10 mouse cellular contexts compared by ENCODE assay signal in genomic region chr2:152765045-152765674, GRCm38 (mm10). TPM values are rescaled to one million over a fixed set of nuclear protein-coding genes. Genes with fewer than 3 reads are reported as not detected.
DNase-seq lines count a peak whose midpoint lies in the region; ATAC-seq lines count a peak whose summit lies in the region.
"Had no signal": no experiment of that assay in that cellular context is flagged by ENCODE, and none has a peak within 500 bp of the region (broad histone marks: within the 10 kb centered on the region; RNA-seq: fewer than 3 reads in every experiment).

No protein-coding gene starts in this region.

- peak overlapping the region; percentile 16 for H3K9ac ChIP-seq in heart, embryonic 14.5 days (ENCODE audit: low read length)
- no peak overlapping the region for H3K9ac ChIP-seq in forebrain, embryonic 15.5 days (replicated peaks)
- no peak overlapping the region for H3K9ac ChIP-seq in limb, embryonic 13.5 days
- no peak overlapping the region for H3K9ac ChIP-seq in midbrain, embryonic 16.5 days (ENCODE audit: low read depth, low read length)
- H3K9ac ChIP-seq: embryonic facial prominence, embryonic 15.5 days had no signal

- no peak for ATAC-seq in heart, embryonic 14.5 days (ENCODE audit: insufficient number of reproducible peaks, insufficient read depth, low FRiP score, low read depth)
- ATAC-seq in forebrain, embryonic 15.5 days (replicated peaks) = no peak
- ATAC-seq in limb, embryonic 13.5 days (ENCODE audit: low FRiP score, low read depth) = no peak
- no peak for ATAC-seq in midbrain, embryonic 16.5 days
- ATAC-seq in megakaryocyte-erythroid progenitor cell, adult 5-6 weeks (replicated peaks; ENCODE audit: low FRiP score, low TSS enrichment, poor library complexity, severe bottlenecking) = no peak

- H3K9me3 ChIP-seq in heart, embryonic 14.5 days (ENCODE audit: control insufficient read depth, low read length) = no peaks in the 10 kb centered on the region
- H3K9me3 ChIP-seq in forebrain, embryonic 15.5 days = no peaks in the 10 kb centered on the region
- no peaks in the 10 kb centered on the region for H3K9me3 ChIP-seq in limb, embryonic 13.5 days
- no peaks in the 10 kb centered on the region for H3K9me3 ChIP-seq in midbrain, embryonic 16.5 days (replicated peaks; ENCODE audit: control insufficient read depth, low read length, poor library complexity, severe bottlenecking)
- H3K9me3 ChIP-seq: embryonic facial prominence, embryonic 15.5 days; liver, embryonic 15.5 days had no signal

- H3K36me3 ChIP-seq in heart, embryonic 14.5 days (ENCODE audit: control insufficient read depth, insufficient read depth, low read length) = no peaks in the 10 kb centered on the region
- H3K36me3 ChIP-seq in forebrain, embryonic 15.5 days = no peaks in the 10 kb centered on the region
- peaks cover 2% of the 10 kb centered on the region; the same call in 1 of the 2 replicates for H3K36me3 ChIP-seq in limb, embryonic 13.5 days
- H3K36me3 ChIP-seq in midbrain, embryonic 16.5 days (ENCODE audit: control insufficient read depth, insufficient read depth, low read length) = no peaks in the 10 kb centered on the region
- H3K36me3 ChIP-seq: embryonic facial prominence, embryonic 15.5 days; liver, embryonic 15.5 days had no signal

- H3K27me3 ChIP-seq in heart, embryonic 14.5 days (ENCODE audit: control insufficient read depth, insufficient read depth, low read length) = no peaks in the 10 kb centered on the region
- no peaks in the 10 kb centered on the region for H3K27me3 ChIP-seq in forebrain, embryonic 15.5 days
- no peaks in the 10 kb centered on the region for H3K27me3 ChIP-seq in limb, embryonic 13.5 days
- H3K27me3 ChIP-seq in midbrain, embryonic 16.5 days (ENCODE audit: control insufficient read depth, insufficient read depth, low read depth, low read length) = no peaks in the 10 kb centered on the region
- H3K27me3 ChIP-seq: embryonic facial prominence, embryonic 15.5 days had no signal

- peaks cover 19 to 26% of the 10 kb centered on the region in 2 experiments for H3K4me1 ChIP-seq in heart, embryonic 14.5 days (ENCODE audit: control insufficient read depth in 2 of 2, insufficient read depth in 2 of 2, low read length in 2 of 2)
- H3K4me1 ChIP-seq in forebrain, embryonic 15.5 days = peaks cover 10% of the 10 kb centered on the region
- peaks cover 38% of the 10 kb centered on the region for H3K4me1 ChIP-seq in limb, embryonic 13.5 days
- H3K4me1 ChIP-seq in midbrain, embryonic 16.5 days (ENCODE audit: control insufficient read depth, insufficient read depth, low read length) = peaks cover 7% of the 10 kb centered on the region

- peak overlapping the region; percentile 56 for H3K4me2 ChIP-seq in heart, embryonic 14.5 days (ENCODE audit: low read length)
- H3K4me2 ChIP-seq in forebrain, embryonic 15.5 days (replicated peaks) = 0 out of 2 replicates have a peak overlapping the region, but pooled peaks have one; percentile 19
- H3K4me2 ChIP-seq in limb, embryonic 13.5 days (replicated peaks) = peak overlapping the region; percentile 46
- H3K4me2 ChIP-seq in midbrain, embryonic 16.5 days (ENCODE audit: low read length) = peak overlapping the region; percentile 31; the same call in 1 of the 2 replicates
- H3K4me2 ChIP-seq: embryonic facial prominence, embryonic 15.5 days; liver, embryonic 15.5 days had no signal

- 15% methylated on average over 7 of the region's 7 CpGs for WGBS in heart, embryonic 14.5 days
- WGBS in forebrain, embryonic 15.5 days = 13% methylated on average over 7 of the region's 7 CpGs
- WGBS in limb, embryonic 13.5 days = 50% methylated on average over 5 of the region's 7 CpGs
- WGBS in midbrain, embryonic 16.5 days = 12% methylated on average over 7 of the region's 7 CpGs

- H3K27ac ChIP-seq in heart, embryonic 14.5 days (replicated peaks in 1 of 2; ENCODE audit: control insufficient read depth in 1 of 2, insufficient read depth in 1 of 2, low read depth in 2 of 2, low read length in 2 of 2) = peak overlapping the region in 1 of 2 experiments; percentile 46; a peak in 2 of 4 replicates
- no peak overlapping the region for H3K27ac ChIP-seq in forebrain, embryonic 15.5 days (replicated peaks)
- H3K27ac ChIP-seq in limb, embryonic 13.5 days = no peak overlapping the region
- H3K27ac ChIP-seq in midbrain, embryonic 16.5 days (ENCODE audit: low read length) = no peak overlapping the region
- H3K27ac ChIP-seq: liver, embryonic 15.5 days had no signal

- DNase-seq in heart, adult 11 months = no peak
- no peak for DNase-seq in frontal cortex, adult 2 months (ENCODE audit: extremely low spot score in 1 of 2, low spot score in 1 of 2)
- DNase-seq in cerebellum, postnatal 36 days = no peak

- H3K4me3 ChIP-seq in heart, embryonic 14.5 days (ENCODE audit: control insufficient read depth in 1 of 2, insufficient read depth in 1 of 2, low read depth in 1 of 2, low read length in 2 of 2) = no peak overlapping the region
- H3K4me3 ChIP-seq in forebrain, embryonic 15.5 days = no peak overlapping the region
- no peak overlapping the region for H3K4me3 ChIP-seq in limb, embryonic 13.5 days
- no peak overlapping the region for H3K4me3 ChIP-seq in midbrain, embryonic 16.5 days (ENCODE audit: low read depth, low read length)
- H3K4me3 ChIP-seq: embryonic facial prominence, embryonic 15.5 days; liver, embryonic 15.5 days had no signal

RNA-seq across cellular contexts. Expression of gene Cox4i2, which starts 11.2 kb away (rescaled TPM):
- 18.5 and 18.6 TPM in 2 replicates for polyA plus RNA-seq in heart, embryonic 14.5 days (2014; fragmentation: Nextera tagmentation; extraction: Ambion mirVana)
- polyA plus RNA-seq in forebrain, embryonic 15.5 days (2015; fragmentation: Nextera tagmentation; extraction: Ambion mirVana) = 4.3 and 4.4 TPM in 2 replicates
- polyA plus RNA-seq in limb, embryonic 13.5 days (2015; fragmentation: Nextera tagmentation; extraction: Ambion mirVana) = 32.0 and 34.4 TPM in 2 replicates
- 5.0 and 5.4 TPM in 2 replicates for polyA plus RNA-seq in midbrain, embryonic 16.5 days (2015; fragmentation: Nextera tagmentation; extraction: Ambion mirVana)
- polyA plus RNA-seq in frontal cortex, adult 2 months (2012; rRNA removed) = 6.9 and 7.6 TPM in 2 replicates
- total RNA-seq in megakaryocyte-erythroid progenitor cell, adult 5-6 weeks (2014; fragmentation: Nextera tagmentation) = not detected in 2 replicates
- not detected in 2 replicates for total RNA-seq in megakaryocyte-erythroid progenitor cell, adult 5-6 weeks (2017)

RNA-seq across cellular contexts. Expression of gene Id1, which starts 29.1 kb away (rescaled TPM):
- 56.8 and 61.1 TPM in 2 replicates for polyA plus RNA-seq in heart, embryonic 14.5 days (2014; fragmentation: Nextera tagmentation; extraction: Ambion mirVana)
- 26.3 and 32.0 TPM in 2 replicates for polyA plus RNA-seq in forebrain, embryonic 15.5 days (2015; fragmentation: Nextera tagmentation; extraction: Ambion mirVana)
- 232 and 236 TPM in 2 replicates for polyA plus RNA-seq in limb, embryonic 13.5 days (2015; fragmentation: Nextera tagmentation; extraction: Ambion mirVana)
- polyA plus RNA-seq in midbrain, embryonic 16.5 days (2015; fragmentation: Nextera tagmentation; extraction: Ambion mirVana) = 23.7 and 35.7 TPM in 2 replicates
- polyA plus RNA-seq in frontal cortex, adult 2 months (2012; rRNA removed) = 81.5 and 93.8 TPM in 2 replicates
- total RNA-seq in megakaryocyte-erythroid progenitor cell, adult 5-6 weeks (2014; fragmentation: Nextera tagmentation) = not detected in 2 replicates
- not detected in 2 replicates for total RNA-seq in megakaryocyte-erythroid progenitor cell, adult 5-6 weeks (2017)
